Mouse (Mus musculus) erythroblast, embryonic 14.5 days (primary cell): Measurements from ENCODE around the gene Phkg1.

ENCODE experiments used
- GATA1 ChIP-seq: IDR thresholded peaks from 2 replicates; pipeline ENCODE4 v1.6.1; 2012; ENCODE audit warnings: low read length, inconsistent platforms, mixed read lengths
- TAL1 ChIP-seq: IDR thresholded peaks from 3 replicates; pipeline ENCODE4 v1.6.1; 2012; ENCODE audit warnings: low read length, inconsistent platforms, mixed read lengths

GRCm38 (mm10) chr5:129846752-129847557 is 51.4 kb downstream of the Phkg1 start, which contains the start of gene Sumf2:
- TF ChIP-seq GATA1 (peak; percentile 71), TAL1 (no peak)
